Mouse (Mus musculus): ENCODE results near the gene Selplg. TPM values are rescaled to one million over a fixed set of nuclear protein-coding genes. Genes with fewer than 3 reads are reported as not detected.
A peak's percentile ranks its signal among the peaks of the same experiment; 100 is the strongest.
"Not testable (repeated sequence)": the region's sequence is repeated elsewhere in the genome, so short reads cannot be mapped to it uniquely, and the experiment has no call there.

The Selplg gene
- polyA plus RNA-seq, 1 experiment from 2014 or later = 5.5 TPM

GRCm38 (mm10) chr5:113783581-113784001 is 48.9 kb downstream of the Selplg start:
- H3K9me3 ChIP-seq = no peaks in the 10 kb centered on the region
- ATAC-seq (ENCODE audit: insufficient number of reproducible peaks, low FRiP score, low TSS enrichment, low read depth) = no peak
- 4% methylated on average over 12 of the region's 12 CpGs for WGBS
- H3K4me1 ChIP-seq = peaks cover 45% of the 10 kb centered on the region
- H3K27ac ChIP-seq = peak overlapping the region; percentile 89
- H3K27me3 ChIP-seq = no peaks in the 10 kb centered on the region
- peaks cover 2% of the 10 kb centered on the region; the same call in 1 of the 2 replicates for H3K36me3 ChIP-seq
- H3K4me2 ChIP-seq = peak overlapping the region; percentile 25
- H3K4me3 ChIP-seq = no peak overlapping the region
- no peak overlapping the region for H3K9ac ChIP-seq

- ATAC-seq (ENCODE audit: insufficient number of reproducible peaks, low FRiP score, low TSS enrichment, low read depth) = no peak
- Histone ChIP-seq H3K27ac (peak overlapping the region; percentile 89), H3K4me1 (peaks cover 37% of the 10 kb centered on the region), H3K27me3 (no peaks in the 10 kb centered on the region), H3K36me3 (peaks cover 8% of the 10 kb centered on the region), H3K9me3 (no peaks in the 10 kb centered on the region), H3K4me2 (no peak overlapping the region), H3K9ac (no peak overlapping the region), H3K4me3 (no peak overlapping the region)
- WGBS = 91% methylated on average over 7 of the region's 7 CpGs
Measured at GRCm38 (mm10) chr5:113782624-113783023, 49.8 kb downstream of the Selplg start.

- H3K4me3 ChIP-seq = no peak overlapping the region
- no peak for ATAC-seq (ENCODE audit: insufficient number of reproducible peaks, low FRiP score, low TSS enrichment, low read depth)
- no peak overlapping the region for H3K4me2 ChIP-seq
- peak overlapping the region; percentile 79; the same call in 1 of the 2 replicates for H3K27ac ChIP-seq
- WGBS = 86% methylated on average over 7 of the region's 7 CpGs
- no peaks in the 10 kb centered on the region for H3K27me3 ChIP-seq
- peaks cover 37% of the 10 kb centered on the region for H3K4me1 ChIP-seq
- H3K9me3 ChIP-seq = no peaks in the 10 kb centered on the region
- no peak overlapping the region for H3K9ac ChIP-seq
- H3K36me3 ChIP-seq = peaks cover 16% of the 10 kb centered on the region
Measured at GRCm38 (mm10) chr5:113781875-113782274, 50.6 kb downstream of the Selplg start.

- Histone ChIP-seq H3K4me2 (no peak overlapping the region), H3K4me3 (no peak overlapping the region), H3K4me1 (peaks cover 37% of the 10 kb centered on the region), H3K9me3 (no peaks in the 10 kb centered on the region), H3K36me3 (peaks cover 22% of the 10 kb centered on the region), H3K9ac (no peak overlapping the region), H3K27me3 (no peaks in the 10 kb centered on the region), H3K27ac (peak overlapping the region; percentile 79)
- ATAC-seq (ENCODE audit: insufficient number of reproducible peaks, low FRiP score, low TSS enrichment, low read depth) = no peak
- 44% methylated on average over 7 of the region's 7 CpGs for WGBS
Measured at GRCm38 (mm10) chr5:113781254-113781653, 51.2 kb downstream of the Selplg start.

- Histone ChIP-seq H3K27me3 (no peaks in the 10 kb centered on the region), H3K36me3 (peaks cover 27% of the 10 kb centered on the region), H3K4me3 (no peak overlapping the region), H3K9me3 (no peaks in the 10 kb centered on the region), H3K4me2 (no peak overlapping the region), H3K4me1 (peaks cover 37% of the 10 kb centered on the region), H3K27ac (peak overlapping the region; percentile 79), H3K9ac (no peak overlapping the region)
- WGBS = 73% methylated on average over 5 of the region's 5 CpGs
- no peak for ATAC-seq (ENCODE audit: insufficient number of reproducible peaks, low FRiP score, low TSS enrichment, low read depth)
Measured at GRCm38 (mm10) chr5:113780763-113781162, 51.7 kb downstream of the Selplg start.

GRCm38 (mm10) chr5:113780082-113780752 is 52.2 kb downstream of the Selplg start:
- 98% methylated on average over 3 of the region's 3 CpGs for WGBS
- H3K4me2 ChIP-seq = no peak overlapping the region
- H3K4me3 ChIP-seq = no peak overlapping the region
- H3K36me3 ChIP-seq = peaks cover 32% of the 10 kb centered on the region
- H3K27ac ChIP-seq = peak overlapping the region; percentile 79; the same call in 1 of the 2 replicates
- H3K9me3 ChIP-seq = no peaks in the 10 kb centered on the region
- no peak overlapping the region for H3K9ac ChIP-seq
- H3K27me3 ChIP-seq = no peaks in the 10 kb centered on the region
- H3K4me1 ChIP-seq = peaks cover 37% of the 10 kb centered on the region
- ATAC-seq (ENCODE audit: insufficient number of reproducible peaks, low FRiP score, low TSS enrichment, low read depth) = no peak

- no peak overlapping the region for H3K4me3 ChIP-seq
- WGBS = 72% methylated on average over 5 of the region's 5 CpGs
- H3K9ac ChIP-seq = no peak overlapping the region
- peaks cover 37% of the 10 kb centered on the region for H3K4me1 ChIP-seq
- H3K27me3 ChIP-seq = no peaks in the 10 kb centered on the region
- H3K27ac ChIP-seq = peak overlapping the region; percentile 43
- H3K36me3 ChIP-seq = peaks cover 39% of the 10 kb centered on the region
- no peak overlapping the region for H3K4me2 ChIP-seq
- no peaks in the 10 kb centered on the region for H3K9me3 ChIP-seq
- ATAC-seq (ENCODE audit: insufficient number of reproducible peaks, low FRiP score, low TSS enrichment, low read depth) = no peak
Measured at GRCm38 (mm10) chr5:113779569-113779968, 52.9 kb downstream of the Selplg start.

- Histone ChIP-seq H3K4me1 (peaks cover 31% of the 10 kb centered on the region), H3K36me3 (peaks cover 44% of the 10 kb centered on the region)
- not testable (repeated sequence) for ATAC-seq (ENCODE audit: insufficient number of reproducible peaks, low FRiP score, low TSS enrichment, low read depth); H3K9me3 ChIP-seq; H3K4me3 ChIP-seq; H3K4me2 ChIP-seq; H3K9ac ChIP-seq; H3K27me3 ChIP-seq; H3K27ac ChIP-seq
- 84% methylated on average over 8 of the region's 8 CpGs for WGBS
Measured at GRCm38 (mm10) chr5:113777728-113778127, 54.7 kb downstream of the Selplg start.

- H3K27me3 ChIP-seq = no peaks in the 10 kb centered on the region
- 82% methylated on average over 8 of the region's 8 CpGs for WGBS
- no peak overlapping the region for H3K4me3 ChIP-seq
- no peak overlapping the region for H3K4me2 ChIP-seq
- H3K9me3 ChIP-seq = no peaks in the 10 kb centered on the region
- H3K4me1 ChIP-seq = peaks cover 26% of the 10 kb centered on the region
- no peak overlapping the region; the same call in 1 of the 2 replicates for H3K27ac ChIP-seq
- peaks cover 44% of the 10 kb centered on the region for H3K36me3 ChIP-seq
- ATAC-seq (ENCODE audit: insufficient number of reproducible peaks, low FRiP score, low TSS enrichment, low read depth) = no peak
- no peak overlapping the region for H3K9ac ChIP-seq
Measured at GRCm38 (mm10) chr5:113776896-113777226, 55.6 kb downstream of the Selplg start.

GRCm38 (mm10) chr5:113776128-113776895 is 56.1 kb downstream of the Selplg start:
- H3K9me3 ChIP-seq = no peaks in the 10 kb centered on the region
- no peak overlapping the region; the same call in 1 of the 2 replicates for H3K27ac ChIP-seq
- no peaks in the 10 kb centered on the region for H3K27me3 ChIP-seq
- no peak for ATAC-seq (ENCODE audit: insufficient number of reproducible peaks, low FRiP score, low TSS enrichment, low read depth)
- peaks cover 21% of the 10 kb centered on the region for H3K4me1 ChIP-seq
- no peak overlapping the region for H3K9ac ChIP-seq
- H3K4me3 ChIP-seq = no peak overlapping the region
- peaks cover 44% of the 10 kb centered on the region for H3K36me3 ChIP-seq
- whole genome bisulfite sequencing = 93% methylated on average over 15 of the region's 15 CpGs
- H3K4me2 ChIP-seq = no peak overlapping the region

- H3K4me2 ChIP-seq = no peak overlapping the region
- no peak overlapping the region for H3K27ac ChIP-seq
- H3K27me3 ChIP-seq = no peaks in the 10 kb centered on the region
- H3K4me1 ChIP-seq = peaks cover 16% of the 10 kb centered on the region
- no peak for ATAC-seq (ENCODE audit: insufficient number of reproducible peaks, low FRiP score, low TSS enrichment, low read depth)
- H3K9me3 ChIP-seq = no peaks in the 10 kb centered on the region
- H3K36me3 ChIP-seq = peaks cover 44% of the 10 kb centered on the region
- no peak overlapping the region for H3K4me3 ChIP-seq
- WGBS = 90% methylated on average over 10 of the region's 10 CpGs
- no peak overlapping the region for H3K9ac ChIP-seq
Measured at GRCm38 (mm10) chr5:113775585-113775984, 56.9 kb downstream of the Selplg start.

- ATAC-seq (ENCODE audit: insufficient number of reproducible peaks, low FRiP score, low TSS enrichment, low read depth) = no peak
- peak overlapping the region; percentile 100 for H3K4me3 ChIP-seq
- peaks cover 33% of the 10 kb centered on the region for H3K4me1 ChIP-seq
- H3K36me3 ChIP-seq = peaks cover 43% of the 10 kb centered on the region
- H3K4me2 ChIP-seq = peak overlapping the region; percentile 90
- no peak overlapping the region for H3K9ac ChIP-seq
- H3K27me3 ChIP-seq = no peaks in the 10 kb centered on the region
- no peak overlapping the region for H3K27ac ChIP-seq
- H3K9me3 ChIP-seq = no peaks in the 10 kb centered on the region
- WGBS = 2% methylated on average over 7 of the region's 7 CpGs
Measured at GRCm38 (mm10) chr5:113773664-113774063, 58.8 kb downstream of the Selplg start.

Data from limb, embryonic 15.5 days (tissue).